Mouse (Mus musculus) liver, embryonic 15.5 days (tissue): Measurements from ENCODE around the gene Ccdc116. TPM values are rescaled to one million over a fixed set of nuclear protein-coding genes. Genes with fewer than 3 reads are reported as not detected.

ENCODE experiments used
- microRNA counts: library from miRNA; unstranded; fragments of <30 nt; microRNA quantifications from one replicate; lab custom pipeline; 2016
- microRNA-seq: library from miRNA; unstranded; fragments of <30 nt; microRNA quantifications from one replicate; pipeline ENCODE4, GENCODE M21; 2016
- polyA plus RNA-seq: library from polyadenylated mRNA; unstranded; fragments of >200 nt; fragmentation: Nextera tagmentation; extraction: Ambion mirVana; gene quantifications from 2 replicates; pipeline ENCODE4 v1.2.1, GENCODE M21; 2015

The Ccdc116 gene
- polyA plus RNA-seq, 1 experiment from 2014 or later: 0.26 TPM

MicroRNAs encoded within 50 kb of the gene (microRNA counts, 519-probe panel; counts per million panel counts)
- microRNA mmu-miR-130b (lab: Ali Mortazavi, UCI): 3,836 counts per million, percentile 78 among the panel's probes with 10 or more counts
- microRNA mmu-miR-301b (lab: Ali Mortazavi, UCI): 2,123 counts per million, percentile 29 among the panel's probes with 10 or more counts

Small RNA genes lying within 50 kb of the gene (microRNA-seq; reads per million reads assigned to microRNA genes)
- gene Mir130b: 5,215 reads per million, percentile 89 among the genes with 10 or more reads in this experiment
- 47.4 reads per million, percentile 46 among the genes with 10 or more reads in this experiment for gene Mir301b

Other genes starting within 250 kb of the Ccdc116 start
- gene Mapk1, start 163.8 kb downstream of the Ccdc116 start, polyA plus RNA-seq: 80.3 and 82.0 TPM in 2 replicates
- 1.0 and 1.2 TPM in 2 replicates for gene Ypel1, start 77.5 kb downstream of the Ccdc116 start, polyA plus RNA-seq
- gene Ppil2, start 36.0 kb downstream of the Ccdc116 start, polyA plus RNA-seq: 57.2 and 57.7 TPM in 2 replicates
- 16.2 and 17.5 TPM in 2 replicates for gene 2610318N02Rik, start 22.1 kb downstream of the Ccdc116 start, polyA plus RNA-seq
- gene Sdf2l1, start 14.8 kb downstream of the Ccdc116 start, polyA plus RNA-seq: 54.4 TPM in 2 replicates
- 6.9 TPM in 2 replicates for gene Ydjc, start 2.6 kb downstream of the Ccdc116 start, polyA plus RNA-seq
- gene Ube2l3, start 55.4 kb upstream of the Ccdc116 start, polyA plus RNA-seq: 169 and 186 TPM in 2 replicates
- gene Rimbp3, start 61.4 kb upstream of the Ccdc116 start, polyA plus RNA-seq: 0.06 and 0.09 TPM in 2 replicates
- 2.6 and 3.6 TPM in 2 replicates for gene Hic2, start 86.3 kb upstream of the Ccdc116 start, polyA plus RNA-seq
- 3.9 and 4.4 TPM in 2 replicates for gene Tmem191c, start 128.8 kb upstream of the Ccdc116 start, polyA plus RNA-seq
- gene Serpind1, start 184.1 kb upstream of the Ccdc116 start, polyA plus RNA-seq: 194 and 213 TPM in 2 replicates